Mouse (Mus musculus): ENCODE results near the gene Kcnk15. TPM values are rescaled to one million over a fixed set of nuclear protein-coding genes. Genes with fewer than 3 reads are reported as not detected.

Gene Kcnk15
- polyA plus RNA-seq, 1 experiment from 2014 or later, result not detected

- DNase-seq (ENCODE audit: low spot score) (no peak), ATAC-seq (replicated peaks; ENCODE audit: low FRiP score) (no peak)
- no peak overlapping the region for H3K4me3 ChIP-seq (ENCODE audit: low read depth, low read length)
- H3K4me2 ChIP-seq, result no peak overlapping the region
- no peaks in the 10 kb centered on the region for H3K4me1 ChIP-seq (replicated peaks; ENCODE audit: control insufficient read depth, insufficient read depth, low read length)
- H3K27ac ChIP-seq (ENCODE audit: low read depth, low read length), result no peak overlapping the region
- WGBS, result 78% methylated on average over 9 of the region's 9 CpGs
- no peaks in the 10 kb centered on the region for H3K9me3 ChIP-seq (ENCODE audit: control insufficient read depth, low read length)
- H3K36me3 ChIP-seq (ENCODE audit: control insufficient read depth, insufficient read depth, low read length), result no peaks in the 10 kb centered on the region
- H3K9ac ChIP-seq (ENCODE audit: low read depth, low read length), result no peak overlapping the region
- peaks cover 3% of the 10 kb centered on the region for H3K27me3 ChIP-seq (replicated peaks; ENCODE audit: control insufficient read depth, insufficient read depth, low read length)
Measured at GRCm38 (mm10) chr2:163866061-163866460, 12.6 kb downstream of the Kcnk15 start.

GRCm38 (mm10) chr2:163869783-163870182 lies 16.3 kb downstream of the Kcnk15 start:
- no peaks in the 10 kb centered on the region for H3K9me3 ChIP-seq (ENCODE audit: control insufficient read depth, low read length)
- ATAC-seq (replicated peaks; ENCODE audit: low FRiP score) (no peak), DNase-seq (ENCODE audit: low spot score) (no peak)
- H3K4me3 ChIP-seq (ENCODE audit: low read depth, low read length), result no peak overlapping the region
- no peak overlapping the region for H3K27ac ChIP-seq (ENCODE audit: low read depth, low read length)
- H3K4me1 ChIP-seq (replicated peaks; ENCODE audit: control insufficient read depth, insufficient read depth, low read length), result no peaks in the 10 kb centered on the region
- WGBS, result 64% methylated on average over 5 of the region's 5 CpGs
- no peak overlapping the region for H3K4me2 ChIP-seq
- no peaks in the 10 kb centered on the region for H3K36me3 ChIP-seq (ENCODE audit: control insufficient read depth, insufficient read depth, low read length)
- H3K27me3 ChIP-seq (replicated peaks; ENCODE audit: control insufficient read depth, insufficient read depth, low read length), result no peaks in the 10 kb centered on the region; the same call in 1 of the 2 replicates
- no peak overlapping the region for H3K9ac ChIP-seq (ENCODE audit: low read depth, low read length)

DNA sequence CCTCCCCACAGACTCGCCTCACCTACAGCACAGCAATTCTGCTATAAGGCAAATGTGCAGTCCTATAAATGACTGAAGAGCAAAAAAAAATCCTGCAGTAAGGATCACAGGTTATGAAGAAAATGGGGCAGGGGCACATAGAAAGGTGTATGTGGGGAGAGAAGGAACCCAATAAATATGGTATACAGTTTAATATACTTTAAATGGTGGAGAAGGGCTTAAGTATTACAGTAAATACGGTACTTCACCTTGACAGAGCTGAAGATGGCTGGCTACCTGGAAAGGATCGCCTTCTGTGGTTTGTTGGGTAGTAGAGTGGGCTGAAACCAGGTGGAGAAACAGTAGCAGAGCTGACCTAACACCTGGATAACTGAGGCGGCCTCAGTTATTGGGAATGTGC lies 17.8 kb downstream of the Kcnk15 start:
- H3K9ac ChIP-seq (ENCODE audit: low read depth, low read length), result no peak overlapping the region
- no peak overlapping the region for H3K27ac ChIP-seq (ENCODE audit: low read depth, low read length)
- H3K4me3 ChIP-seq (ENCODE audit: low read depth, low read length), result no peak overlapping the region
- 74% methylated on average over 4 of the region's 4 CpGs for WGBS
- no peaks in the 10 kb centered on the region for H3K36me3 ChIP-seq (ENCODE audit: control insufficient read depth, insufficient read depth, low read length)
- H3K4me1 ChIP-seq (replicated peaks; ENCODE audit: control insufficient read depth, insufficient read depth, low read length), result no peaks in the 10 kb centered on the region
- H3K27me3 ChIP-seq (replicated peaks; ENCODE audit: control insufficient read depth, insufficient read depth, low read length), result no peaks in the 10 kb centered on the region; the same call in 1 of the 2 replicates
- ATAC-seq (replicated peaks; ENCODE audit: low FRiP score), result no peak
- DNase-seq (ENCODE audit: low spot score), result no peak
- no peak overlapping the region for H3K4me2 ChIP-seq
- no peaks in the 10 kb centered on the region for H3K9me3 ChIP-seq (ENCODE audit: control insufficient read depth, low read length)

- no peaks in the 10 kb centered on the region for H3K4me1 ChIP-seq (replicated peaks; ENCODE audit: control insufficient read depth, insufficient read depth, low read length)
- H3K4me2 ChIP-seq, result no peak overlapping the region
- no peak overlapping the region for H3K27ac ChIP-seq (ENCODE audit: low read depth, low read length)
- no peaks in the 10 kb centered on the region for H3K9me3 ChIP-seq (ENCODE audit: control insufficient read depth, low read length)
- no peaks in the 10 kb centered on the region; the same call in 1 of the 2 replicates for H3K27me3 ChIP-seq (replicated peaks; ENCODE audit: control insufficient read depth, insufficient read depth, low read length)
- ATAC-seq (replicated peaks; ENCODE audit: low FRiP score) (no peak), DNase-seq (ENCODE audit: low spot score) (no peak)
- H3K9ac ChIP-seq (ENCODE audit: low read depth, low read length), result no peak overlapping the region
- H3K4me3 ChIP-seq (ENCODE audit: low read depth, low read length), result no peak overlapping the region
- 56% methylated on average over 3 of the region's 3 CpGs for WGBS
- H3K36me3 ChIP-seq (ENCODE audit: control insufficient read depth, insufficient read depth, low read length), result no peaks in the 10 kb centered on the region
Measured at GRCm38 (mm10) chr2:163871906-163872305, 18.5 kb downstream of the Kcnk15 start.

GRCm38 (mm10) chr2:163874877-163875276 lies 21.4 kb downstream of the Kcnk15 start:
- 63% methylated on average over 5 of the region's 5 CpGs for WGBS
- no peak for ATAC-seq (replicated peaks; ENCODE audit: low FRiP score)
- Histone ChIP-seq H3K4me2 (no peak overlapping the region), H3K27me3 (replicated peaks; ENCODE audit: control insufficient read depth, insufficient read depth, low read length) (no peaks in the 10 kb centered on the region; the same call in 1 of the 2 replicates), H3K9ac (ENCODE audit: low read depth, low read length) (no peak overlapping the region), H3K27ac (ENCODE audit: low read depth, low read length) (no peak overlapping the region), H3K36me3 (ENCODE audit: control insufficient read depth, insufficient read depth, low read length) (no peaks in the 10 kb centered on the region), H3K4me1 (replicated peaks; ENCODE audit: control insufficient read depth, insufficient read depth, low read length) (no peaks in the 10 kb centered on the region), H3K4me3 (ENCODE audit: low read depth, low read length) (no peak overlapping the region), H3K9me3 (ENCODE audit: control insufficient read depth, low read length) (no peaks in the 10 kb centered on the region)
- no peak for DNase-seq (ENCODE audit: low spot score)

GRCm38 (mm10) chr2:163875484-163875883 lies 22.0 kb downstream of the Kcnk15 start:
- DNase-seq (ENCODE audit: low spot score) (no peak), ATAC-seq (replicated peaks; ENCODE audit: low FRiP score) (no peak)
- Histone ChIP-seq H3K27ac (ENCODE audit: low read depth, low read length) (no peak overlapping the region), H3K9me3 (ENCODE audit: control insufficient read depth, low read length) (no peaks in the 10 kb centered on the region), H3K36me3 (ENCODE audit: control insufficient read depth, insufficient read depth, low read length) (no peaks in the 10 kb centered on the region), H3K27me3 (replicated peaks; ENCODE audit: control insufficient read depth, insufficient read depth, low read length) (no peaks in the 10 kb centered on the region), H3K4me2 (no peak overlapping the region), H3K9ac (ENCODE audit: low read depth, low read length) (no peak overlapping the region), H3K4me3 (ENCODE audit: low read depth, low read length) (no peak overlapping the region), H3K4me1 (replicated peaks; ENCODE audit: control insufficient read depth, insufficient read depth, low read length) (no peaks in the 10 kb centered on the region)
- 69% methylated on average over 7 of the region's 7 CpGs for WGBS

DNA sequence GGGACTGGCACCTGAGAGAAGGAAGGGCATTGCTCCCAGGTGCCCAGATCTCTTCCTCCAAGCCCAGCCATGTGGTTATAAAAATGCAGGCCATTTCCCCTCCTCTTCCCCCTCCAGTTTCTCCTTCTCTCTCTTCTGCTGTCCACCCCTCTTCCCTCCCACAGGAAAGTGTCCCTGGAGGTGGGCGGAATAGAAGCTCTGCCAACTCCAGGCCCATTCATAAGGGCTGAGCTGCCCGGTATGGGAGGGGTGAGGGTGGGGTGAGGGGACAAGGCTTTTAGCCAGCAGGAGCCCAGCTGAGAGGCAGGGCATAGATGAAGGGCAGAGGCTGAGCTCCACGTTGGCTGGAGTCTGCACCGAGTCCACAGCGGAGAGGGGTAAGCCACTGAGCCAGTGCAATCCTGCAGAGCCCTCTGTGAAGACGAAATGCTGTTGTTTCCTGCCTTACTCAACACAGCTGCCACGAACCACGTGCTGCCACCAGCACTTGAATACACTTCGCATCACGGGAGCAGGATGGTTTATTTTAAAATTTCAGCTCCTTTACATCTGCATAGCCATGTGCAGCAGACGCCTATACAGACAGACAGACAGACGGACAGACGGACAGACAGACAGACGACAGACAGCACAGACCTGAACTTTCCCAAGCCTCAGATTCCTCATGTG lies 23.5 kb downstream of the Kcnk15 start:
- H3K27me3 ChIP-seq (replicated peaks; ENCODE audit: control insufficient read depth, insufficient read depth, low read length), result no peaks in the 10 kb centered on the region
- H3K4me2 ChIP-seq, result no peak overlapping the region
- no peak overlapping the region for H3K9ac ChIP-seq (ENCODE audit: low read depth, low read length)
- H3K27ac ChIP-seq (ENCODE audit: low read depth, low read length), result no peak overlapping the region
- H3K36me3 ChIP-seq (ENCODE audit: control insufficient read depth, insufficient read depth, low read length), result no peaks in the 10 kb centered on the region
- DNase-seq (ENCODE audit: low spot score) (no peak), ATAC-seq (replicated peaks; ENCODE audit: low FRiP score) (no peak)
- WGBS, result 70% methylated on average over 14 of the region's 14 CpGs
- no peaks in the 10 kb centered on the region for H3K4me1 ChIP-seq (replicated peaks; ENCODE audit: control insufficient read depth, insufficient read depth, low read length)
- H3K4me3 ChIP-seq (ENCODE audit: low read depth, low read length), result no peak overlapping the region
- H3K9me3 ChIP-seq (ENCODE audit: control insufficient read depth, low read length), result no peaks in the 10 kb centered on the region

DNA sequence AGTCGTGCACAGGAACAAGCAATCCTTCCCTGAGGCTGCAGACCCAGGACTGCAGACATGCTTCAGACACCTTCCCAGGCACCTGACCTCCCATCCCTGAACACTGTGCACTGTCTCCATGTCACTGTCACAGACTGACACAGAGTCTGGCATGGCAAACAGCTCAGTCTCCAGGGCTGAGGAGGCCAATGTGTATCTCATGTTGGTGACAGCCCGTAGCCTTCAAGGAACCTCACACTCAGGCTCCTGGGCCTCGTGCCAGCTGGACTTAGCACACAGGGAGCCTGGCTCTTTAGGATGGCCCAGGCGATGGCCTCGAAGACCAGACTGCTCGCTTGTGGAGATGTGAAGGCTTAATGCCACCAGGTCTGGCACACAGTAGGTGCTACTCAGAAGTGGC lies 27.4 kb downstream of the Kcnk15 start:
- WGBS, result 87% methylated on average over 6 of the region's 6 CpGs
- H3K4me1 ChIP-seq (replicated peaks; ENCODE audit: control insufficient read depth, insufficient read depth, low read length), result no peaks in the 10 kb centered on the region
- no peaks in the 10 kb centered on the region for H3K27me3 ChIP-seq (replicated peaks; ENCODE audit: control insufficient read depth, insufficient read depth, low read length)
- DNase-seq (ENCODE audit: low spot score) (no peak), ATAC-seq (replicated peaks; ENCODE audit: low FRiP score) (no peak)
- no peak overlapping the region for H3K9ac ChIP-seq (ENCODE audit: low read depth, low read length)
- no peak overlapping the region for H3K4me2 ChIP-seq
- no peak overlapping the region for H3K27ac ChIP-seq (ENCODE audit: low read depth, low read length)
- no peaks in the 10 kb centered on the region for H3K36me3 ChIP-seq (ENCODE audit: control insufficient read depth, insufficient read depth, low read length)
- H3K4me3 ChIP-seq (ENCODE audit: low read depth, low read length), result no peak overlapping the region
- H3K9me3 ChIP-seq (ENCODE audit: control insufficient read depth, low read length), result no peaks in the 10 kb centered on the region

DNA sequence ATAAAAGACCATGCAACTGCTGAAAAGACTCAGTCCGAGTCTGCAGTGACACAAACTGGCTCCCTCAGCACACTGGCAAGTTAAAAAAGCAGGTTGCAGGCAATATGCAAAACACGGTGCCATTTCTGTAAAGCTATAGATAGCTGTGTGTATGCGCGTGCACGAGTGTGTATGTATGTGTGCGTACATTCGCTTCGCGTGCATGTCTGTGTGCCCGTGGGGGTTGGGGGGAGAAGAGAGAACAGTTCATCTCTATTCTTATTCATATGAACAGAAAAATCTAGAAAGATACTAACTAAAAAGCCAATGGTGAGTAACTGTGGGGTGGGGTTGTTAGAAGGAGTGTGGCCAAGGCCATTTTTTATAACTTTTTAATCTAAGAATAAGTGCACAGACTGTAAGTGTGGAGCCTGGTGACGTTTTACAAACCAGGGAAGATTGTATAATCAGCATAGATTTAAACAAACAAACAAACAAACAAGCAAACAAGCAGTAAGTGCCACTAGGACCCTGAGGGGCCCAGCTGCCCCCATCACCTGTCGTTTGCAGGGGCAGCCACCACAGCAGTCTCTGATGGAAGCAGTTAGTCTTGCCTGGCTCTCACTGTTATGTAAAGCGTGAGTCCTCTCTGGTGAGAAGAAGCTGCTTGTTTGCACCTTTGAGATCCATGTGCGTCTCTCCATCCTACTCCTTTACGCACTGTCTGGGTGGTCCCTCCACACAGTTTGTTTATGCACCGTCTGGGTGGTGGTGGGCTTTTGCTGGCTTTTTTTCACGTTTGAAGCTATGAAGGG lies 29.6 kb downstream of the Kcnk15 start:
- no peaks in the 10 kb centered on the region for H3K9me3 ChIP-seq (ENCODE audit: control insufficient read depth, low read length)
- no peak for ATAC-seq (replicated peaks; ENCODE audit: low FRiP score)
- DNase-seq (ENCODE audit: low spot score), result no peak
- WGBS, result 67% methylated on average over 17 of the region's 17 CpGs
- no peak overlapping the region for H3K27ac ChIP-seq (ENCODE audit: low read depth, low read length)
- no peak overlapping the region for H3K4me3 ChIP-seq (ENCODE audit: low read depth, low read length)
- H3K36me3 ChIP-seq (ENCODE audit: control insufficient read depth, insufficient read depth, low read length), result no peaks in the 10 kb centered on the region
- no peaks in the 10 kb centered on the region for H3K4me1 ChIP-seq (replicated peaks; ENCODE audit: control insufficient read depth, insufficient read depth, low read length)
- H3K4me2 ChIP-seq, result no peak overlapping the region
- no peaks in the 10 kb centered on the region for H3K27me3 ChIP-seq (replicated peaks; ENCODE audit: control insufficient read depth, insufficient read depth, low read length)
- no peak overlapping the region for H3K9ac ChIP-seq (ENCODE audit: low read depth, low read length)
